Mouse (Mus musculus): Measurements from ENCODE around the gene Adamts17.

DNA sequence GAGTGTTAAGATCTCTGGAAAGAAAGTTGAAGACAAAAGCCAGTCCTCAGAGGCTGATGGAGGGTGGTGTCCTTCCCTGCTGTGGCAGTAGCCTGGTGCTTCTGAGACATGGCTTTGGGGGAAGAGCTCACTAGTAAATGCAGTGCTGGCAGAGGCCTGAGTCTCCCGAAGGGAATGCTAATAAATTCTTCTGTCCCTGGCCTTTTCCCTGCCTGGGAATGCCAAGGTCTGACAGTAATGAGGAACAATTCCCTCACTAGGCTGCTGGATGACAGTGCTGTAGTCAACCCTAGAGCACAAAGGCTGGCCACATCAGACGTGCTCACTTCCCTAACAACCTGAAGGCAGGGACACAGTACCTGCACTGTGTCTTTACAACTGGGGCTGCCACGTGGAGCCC lies 313.1 kb downstream of the Adamts17 start:
- TF ChIP-seq CTCF (conservative IDR thresholded peaks at IDR 0.05; ENCODE audit: low read length) (no peak), NANOG (IDR thresholded peaks at IDR 0.05; ENCODE audit: borderline replicate concordance, low read length) (no peak)

Measured in E14TG2a.4 (cell line).